Mouse (Mus musculus): ENCODE measurements around the gene Wdr13.

- no peak for TF ChIP-seq EP300 (IDR thresholded peaks at IDR 0.05)
- no peak for TF ChIP-seq CTCF (IDR thresholded peaks at IDR 0.05)
Observed at GRCm38 (mm10) chrX:8089746-8090145, 42.9 kb downstream of the Wdr13 start.
